12 mouse cellular contexts compared by ENCODE assay signal in genomic region chr2:18045781-18046181, GRCm38 (mm10). TPM values are rescaled to one million over a fixed set of nuclear protein-coding genes. Genes with fewer than 3 reads are reported as not detected.
DNase-seq lines count a peak whose midpoint lies in the region; ATAC-seq and TF ChIP-seq lines count a peak whose summit lies in the region.
"Had no signal": no experiment of that assay in that cellular context is flagged by ENCODE, and none has a peak within 500 bp of the region (broad histone marks: within the 10 kb centered on the region; RNA-seq: fewer than 3 reads in every experiment).

No protein-coding gene starts in this region.

- H3K27ac ChIP-seq in kidney, embryonic 15.5 days, result peak overlapping the region; percentile 99
- H3K27ac ChIP-seq in embryonic fibroblast, embryonic 13.5 days (ENCODE audit: insufficient read depth, low read length), result 0 out of 2 replicates have a peak overlapping the region, but pooled peaks have one; percentile 7
- no peak overlapping the region for H3K27ac ChIP-seq in intestine, embryonic 15.5 days
- H3K27ac ChIP-seq in neural tube, embryonic 11.5 days (ENCODE audit: low read depth, low read length), result peak overlapping the region; percentile 100

- H3K9me3 ChIP-seq in kidney, embryonic 15.5 days (replicated peaks), result no peaks in the 10 kb centered on the region
- no peaks in the 10 kb centered on the region for H3K9me3 ChIP-seq in intestine, embryonic 15.5 days
- no peaks in the 10 kb centered on the region for H3K9me3 ChIP-seq in neural tube, embryonic 11.5 days (ENCODE audit: control insufficient read depth, low read length)

- WGBS in kidney, embryonic 15.5 days, result 14% methylated on average over 6 of the region's 6 CpGs
- WGBS in intestine, embryonic 15.5 days, result 26% methylated on average over 6 of the region's 6 CpGs
- WGBS in neural tube, embryonic 11.5 days, result 5% methylated on average over 6 of the region's 6 CpGs

- peak overlapping the region; percentile 77 for H3K4me2 ChIP-seq in kidney, embryonic 15.5 days
- peak overlapping the region; percentile 86 for H3K4me2 ChIP-seq in intestine, embryonic 15.5 days (replicated peaks)
- H3K4me2 ChIP-seq in neural tube, embryonic 11.5 days (ENCODE audit: low read depth), result peak overlapping the region; percentile 84

- no peak for DNase-seq in kidney, postnatal 25 days
- DNase-seq in neural tube, embryonic 11.5 days (ENCODE audit: low spot score), result peak; percentile 21
- no peak for DNase-seq in gastrocnemius, adult 8-10 months (ENCODE audit: low spot score in 2 of 2)
- DNase-seq in thymus, postnatal 4 days, result no peak
- DNase-seq in cerebellum, postnatal 4 days (ENCODE audit: low spot score in 2 of 2), result no peak
- DNase-seq: cerebellum, adult 11 months had no signal

- H3K4me3 ChIP-seq in kidney, embryonic 15.5 days (replicated peaks), result peak overlapping the region; percentile 77
- peak overlapping the region; percentile 61 for H3K4me3 ChIP-seq in embryonic fibroblast, embryonic 13.5 days (ENCODE audit: insufficient read depth, low read length)
- peak overlapping the region; percentile 88 for H3K4me3 ChIP-seq in intestine, embryonic 15.5 days (replicated peaks)
- peak overlapping the region; percentile 99 for H3K4me3 ChIP-seq in neural tube, embryonic 11.5 days (ENCODE audit: low read depth, low read length)

- peak overlapping the region; percentile 95 for H3K9ac ChIP-seq in kidney, embryonic 15.5 days
- peak overlapping the region; percentile 97; the same call in 1 of the 2 replicates for H3K9ac ChIP-seq in intestine, embryonic 15.5 days
- H3K9ac ChIP-seq in neural tube, embryonic 11.5 days (ENCODE audit: low read length), result peak overlapping the region; percentile 100

- ATAC-seq in kidney, embryonic 15.5 days (replicated peaks; ENCODE audit: low FRiP score), result no peak
- no peak for ATAC-seq in intestine, embryonic 15.5 days
- no peak for ATAC-seq in neural tube, embryonic 11.5 days (ENCODE audit: insufficient read depth, low FRiP score, low TSS enrichment)

- no peaks in the 10 kb centered on the region for H3K27me3 ChIP-seq in kidney, embryonic 15.5 days
- no peaks in the 10 kb centered on the region for H3K27me3 ChIP-seq in intestine, embryonic 15.5 days (replicated peaks)
- H3K27me3 ChIP-seq in neural tube, embryonic 11.5 days (ENCODE audit: control insufficient read depth, insufficient read depth, low read length), result no peaks in the 10 kb centered on the region

- no peak for TF ChIP-seq CTCF in embryonic fibroblast, embryonic 13.5 days (IDR thresholded peaks at IDR 0.05; ENCODE audit: borderline replicate concordance, insufficient read depth, low read length)

- no peaks in the 10 kb centered on the region for H3K36me3 ChIP-seq in kidney, embryonic 15.5 days
- H3K36me3 ChIP-seq in intestine, embryonic 15.5 days, result no peaks in the 10 kb centered on the region
- no peaks in the 10 kb centered on the region for H3K36me3 ChIP-seq in neural tube, embryonic 11.5 days (ENCODE audit: control insufficient read depth, insufficient read depth, low read length)

- no peak for TF ChIP-seq POLR2A in embryonic fibroblast, embryonic 13.5 days (IDR thresholded peaks at IDR 0.05; ENCODE audit: low read depth, low read length)

- H3K4me1 ChIP-seq in kidney, embryonic 15.5 days, result peaks cover 51% of the 10 kb centered on the region
- 0 out of 2 replicates have a peak, but pooled peaks cover 2% of the 10 kb centered on the region for H3K4me1 ChIP-seq in embryonic fibroblast, embryonic 13.5 days (ENCODE audit: control insufficient read depth, insufficient read depth, low read length)
- H3K4me1 ChIP-seq in intestine, embryonic 15.5 days (replicated peaks), result peaks cover 17% of the 10 kb centered on the region
- peaks cover 33% of the 10 kb centered on the region for H3K4me1 ChIP-seq in neural tube, embryonic 11.5 days (ENCODE audit: control insufficient read depth, insufficient read depth, low read length)

RNA-seq across cellular contexts. Expression of gene Skida1, which starts 3.1 kb away (rescaled TPM):
- polyA plus RNA-seq in kidney, embryonic 15.5 days (2015; fragmentation: Nextera tagmentation; extraction: Ambion mirVana), result 10.3 and 11.8 TPM in 2 replicates
- 4.4 and 8.5 TPM in 2 replicates for polyA plus RNA-seq in embryonic fibroblast, embryonic 13.5 days (2011; ENCODE audit: insufficient read length, low read depth, missing spikeins)
- 3.2 and 3.6 TPM in 2 replicates for polyA plus RNA-seq in intestine, embryonic 15.5 days (2015; fragmentation: Nextera tagmentation; extraction: Ambion mirVana)
- 12.0 and 15.5 TPM in 2 replicates for polyA plus RNA-seq in neural tube, embryonic 11.5 days (2014; fragmentation: Nextera tagmentation; extraction: Ambion mirVana)
- under 1 TPM; 0.07 to 0.34 (median 0.13) TPM for total RNA-seq in gastrocnemius, adult 8-10 months (2022)

RNA-seq across cellular contexts. Expression of gene A930004D18Rik, which starts 8.2 kb away (rescaled TPM):
- 12.0 and 15.1 TPM in 2 replicates for polyA plus RNA-seq in kidney, embryonic 15.5 days (2015; fragmentation: Nextera tagmentation; extraction: Ambion mirVana)
- 6.4 and 8.6 TPM in 2 replicates for polyA plus RNA-seq in embryonic fibroblast, embryonic 13.5 days (2011; ENCODE audit: insufficient read length, low read depth, missing spikeins)
- 11.8 and 12.6 TPM in 2 replicates for polyA plus RNA-seq in intestine, embryonic 15.5 days (2015; fragmentation: Nextera tagmentation; extraction: Ambion mirVana)
- 6.9 and 7.6 TPM in 2 replicates for polyA plus RNA-seq in neural tube, embryonic 11.5 days (2014; fragmentation: Nextera tagmentation; extraction: Ambion mirVana)
- total RNA-seq in gastrocnemius, adult 8-10 months (2022), result under 1 TPM in 2 of 4 experiments, not detected in 2; 0.17 to 0.38 TPM

RNA-seq across cellular contexts. Expression of gene Mllt10, which starts 9.3 kb away (rescaled TPM):
- 72.9 and 73.1 TPM in 2 replicates for polyA plus RNA-seq in kidney, embryonic 15.5 days (2015; fragmentation: Nextera tagmentation; extraction: Ambion mirVana)
- polyA plus RNA-seq in embryonic fibroblast, embryonic 13.5 days (2011; ENCODE audit: insufficient read length, low read depth, missing spikeins), result 49.3 and 52.0 TPM in 2 replicates
- 55.5 TPM in 2 replicates for polyA plus RNA-seq in intestine, embryonic 15.5 days (2015; fragmentation: Nextera tagmentation; extraction: Ambion mirVana)
- 39.4 and 42.6 TPM in 2 replicates for polyA plus RNA-seq in neural tube, embryonic 11.5 days (2014; fragmentation: Nextera tagmentation; extraction: Ambion mirVana)
- 10 to 100 TPM; 17.3 to 22.4 (median 20.5) TPM for total RNA-seq in gastrocnemius, adult 8-10 months (2022)

RNA-seq across cellular contexts. Expression of gene H2al2a, which starts 49.0 kb away (rescaled TPM):
- not detected in 2 replicates for polyA plus RNA-seq in kidney, embryonic 15.5 days (2015; fragmentation: Nextera tagmentation; extraction: Ambion mirVana)
- polyA plus RNA-seq in embryonic fibroblast, embryonic 13.5 days (2011; ENCODE audit: insufficient read length, low read depth, missing spikeins), result not detected in 2 replicates
- not detected in 2 replicates for polyA plus RNA-seq in intestine, embryonic 15.5 days (2015; fragmentation: Nextera tagmentation; extraction: Ambion mirVana)
- not detected in 2 replicates for polyA plus RNA-seq in neural tube, embryonic 11.5 days (2014; fragmentation: Nextera tagmentation; extraction: Ambion mirVana)
- not detected for total RNA-seq in gastrocnemius, adult 8-10 months (2022)
- total RNA-seq: left cerebral cortex, postnatal 25 days; MEL had no signal
- polyA plus RNA-seq: small intestine, adult 2 months had no signal
